Mouse (Mus musculus) G1E (cell line): ENCODE data around the gene Bscl2.
"Not testable (repeated sequence)": the region's sequence is repeated elsewhere in the genome, so short reads cannot be mapped to it uniquely, and the experiment has no call there.

ENCODE experiments used
- CTCF ChIP-seq: IDR thresholded peaks from 2 replicates; pipeline ENCODE4 v1.5.1; 2012; ENCODE audit warnings: low read depth, low read length, inconsistent platforms, mixed read lengths
- GATA1 ChIP-seq: IDR thresholded peaks from 2 replicates; pipeline ENCODE4 v1.6.1; 2012; ENCODE audit warnings: borderline replicate concordance, low read length, inconsistent platforms, mixed read lengths
- TAL1 ChIP-seq: conservative IDR thresholded peaks from 2 replicates; pipeline ENCODE4 v1.6.1; 2012; ENCODE audit warnings: low read depth, low read length, inconsistent platforms, mixed read lengths

GRCm38 (mm10) chr19:8897211-8897864 is 60.1 kb downstream of the Bscl2 start:
- not testable (repeated sequence) for TF ChIP-seq CTCF, TAL1, GATA1
